Mouse (Mus musculus) frontal cortex, adult (tissue): Measurements from ENCODE around the gene Ring1.
"Not testable (repeated sequence)": the region's sequence is repeated elsewhere in the genome, so short reads cannot be mapped to it uniquely, and the experiment has no call there.

Source experiments
- ATAC-seq: cut with Nextera tagmentation; 2 replicates; pipeline ENCODE4 v1.9.2; 2017; ENCODE audit warnings: mild to moderate bottlenecking, moderate library complexity, mixed read lengths; ENCODE audit not compliant: low TSS enrichment

Gene Ring1

DNA sequence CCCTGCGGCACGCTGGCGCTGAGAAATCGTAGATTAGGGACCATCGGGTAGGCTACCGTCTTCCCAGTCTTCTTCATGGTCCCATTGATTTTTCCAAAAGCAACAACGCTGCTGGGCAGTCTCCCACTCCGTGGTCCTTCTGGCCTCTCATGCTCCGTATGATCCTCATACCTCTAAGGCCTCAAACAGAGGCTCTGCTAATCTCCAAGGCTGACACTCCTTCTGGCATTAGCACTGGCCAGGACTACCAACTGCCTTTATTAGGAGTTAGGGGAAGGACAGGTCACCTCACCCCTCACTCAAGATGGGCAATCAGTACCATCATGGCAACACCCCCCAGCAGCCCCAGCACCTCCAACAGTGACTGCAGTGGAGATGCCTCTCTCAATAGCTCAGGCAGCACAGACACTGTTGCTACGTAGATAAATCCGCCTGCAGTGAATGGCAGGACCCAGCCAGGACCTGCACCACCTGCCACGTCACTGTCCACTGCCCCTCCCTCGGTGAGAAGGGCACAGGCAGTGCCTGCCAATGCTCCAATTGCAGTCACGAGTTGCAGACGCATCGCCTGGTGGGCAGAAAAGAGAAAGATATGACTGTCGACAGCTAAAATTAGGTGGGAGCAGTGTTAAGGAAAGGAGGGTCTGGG is 4.1 kb upstream of the Ring1 start:
- no peak for ATAC-seq

DNA sequence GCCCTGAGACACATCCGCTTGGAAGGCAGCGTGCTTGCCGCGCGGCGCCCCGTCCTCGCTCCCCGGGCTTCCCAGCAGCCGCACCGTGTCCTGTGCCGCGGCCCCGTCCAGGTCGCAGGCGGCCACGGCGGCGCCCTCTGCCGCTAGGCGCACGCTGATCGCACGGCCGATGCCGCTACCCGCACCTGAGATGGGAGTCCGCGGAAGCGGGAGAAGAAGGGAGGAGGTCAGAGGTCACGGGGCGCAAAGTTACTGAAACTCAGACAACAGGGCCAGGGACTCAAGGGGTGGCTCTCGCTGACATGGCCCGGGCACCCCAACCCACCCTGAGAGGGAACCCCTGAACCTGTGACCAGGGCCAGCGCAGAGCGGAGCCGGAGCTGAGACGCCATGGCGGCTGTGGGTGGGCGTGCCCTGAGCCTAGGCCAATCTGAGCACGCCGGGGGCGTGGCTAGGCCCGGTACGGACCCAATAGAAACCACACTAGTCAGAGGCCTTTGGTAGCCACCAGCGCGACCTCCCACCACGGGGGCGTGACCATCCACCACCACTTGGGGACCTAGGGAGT is 3.3 kb upstream of the Ring1 start, which contains the start of gene H2-Ke6:
Gene H2-Ke6, minus strand, starts transcription at position 405 of the 568 bp plus-strand sequence.
- peak; percentile 43 for ATAC-seq

DNA sequence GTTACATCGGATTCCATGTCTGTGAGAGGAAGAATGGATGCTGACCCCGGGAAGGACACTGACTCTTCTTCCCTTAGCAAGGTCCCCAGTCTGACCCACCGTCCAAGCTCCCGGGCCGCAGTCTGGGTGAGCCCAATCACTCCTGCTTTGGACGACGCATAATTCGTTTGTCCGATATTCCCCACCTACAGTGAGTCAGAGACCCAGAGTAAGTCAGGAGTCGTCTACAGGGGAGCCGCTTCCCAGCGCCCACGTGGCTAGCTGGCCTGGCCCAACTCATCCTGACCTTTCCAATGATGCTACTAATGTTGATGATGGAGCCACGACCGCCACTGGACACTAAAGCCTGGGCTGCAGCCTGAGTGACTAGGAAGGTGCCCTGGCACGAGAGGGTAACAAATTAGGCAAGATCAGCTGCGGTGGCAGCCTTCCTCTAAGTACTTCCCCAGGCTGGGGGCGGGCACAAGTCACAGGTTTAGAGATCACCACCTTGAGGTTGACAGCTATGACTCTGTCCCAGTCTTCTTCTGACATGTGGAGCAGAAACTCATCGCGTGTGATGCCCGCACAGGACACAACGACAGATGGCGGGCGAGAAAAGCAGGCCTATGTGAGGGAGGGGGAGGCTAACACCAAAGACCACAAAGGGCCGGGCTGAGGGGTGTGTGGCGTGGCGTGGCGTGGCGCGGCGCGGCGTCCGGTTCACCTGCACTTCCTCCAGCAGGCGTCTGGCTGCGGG is 2.6 kb upstream of the Ring1 start:
- no peak for ATAC-seq

DNA sequence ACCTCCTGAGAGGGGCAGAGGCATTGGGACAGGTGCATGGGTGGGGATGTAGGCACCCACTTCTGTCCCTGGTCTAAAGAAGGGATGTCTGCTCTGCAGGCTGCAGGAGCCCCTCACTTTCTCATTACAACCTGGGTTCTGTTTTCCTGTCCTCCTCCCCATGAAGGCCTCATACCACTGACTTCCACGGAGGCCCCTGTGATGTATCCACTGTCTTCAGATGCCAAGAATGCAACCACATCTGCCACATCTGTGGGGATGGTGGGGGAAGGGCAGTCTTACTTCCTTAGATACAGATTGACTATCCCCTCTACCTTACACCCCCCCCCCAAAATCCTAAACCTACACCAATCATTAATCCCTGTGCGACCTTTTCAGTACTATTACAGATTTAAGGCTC is 1.7 kb upstream of the Ring1 start:
- no peak for ATAC-seq

DNA sequence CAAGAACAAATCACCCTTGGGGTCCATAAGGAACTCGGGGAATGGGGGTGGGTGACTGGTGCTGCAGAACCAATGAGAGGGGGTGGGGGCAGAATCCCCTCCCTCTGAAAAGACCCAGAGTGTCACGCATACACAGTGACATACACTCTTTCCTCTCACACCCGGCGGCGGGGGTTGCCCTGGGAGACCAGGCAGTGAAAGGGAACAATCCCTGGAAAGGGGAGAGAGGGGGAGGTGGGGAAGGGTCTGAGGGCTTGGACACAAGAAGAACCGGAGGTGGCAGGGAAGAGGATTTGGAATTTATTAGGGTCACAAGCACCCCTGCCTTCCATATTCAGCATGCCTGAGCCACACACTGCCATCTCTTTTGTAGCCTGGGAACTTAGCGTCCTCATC is 1.3 kb upstream of the Ring1 start:
- no peak for ATAC-seq

DNA sequence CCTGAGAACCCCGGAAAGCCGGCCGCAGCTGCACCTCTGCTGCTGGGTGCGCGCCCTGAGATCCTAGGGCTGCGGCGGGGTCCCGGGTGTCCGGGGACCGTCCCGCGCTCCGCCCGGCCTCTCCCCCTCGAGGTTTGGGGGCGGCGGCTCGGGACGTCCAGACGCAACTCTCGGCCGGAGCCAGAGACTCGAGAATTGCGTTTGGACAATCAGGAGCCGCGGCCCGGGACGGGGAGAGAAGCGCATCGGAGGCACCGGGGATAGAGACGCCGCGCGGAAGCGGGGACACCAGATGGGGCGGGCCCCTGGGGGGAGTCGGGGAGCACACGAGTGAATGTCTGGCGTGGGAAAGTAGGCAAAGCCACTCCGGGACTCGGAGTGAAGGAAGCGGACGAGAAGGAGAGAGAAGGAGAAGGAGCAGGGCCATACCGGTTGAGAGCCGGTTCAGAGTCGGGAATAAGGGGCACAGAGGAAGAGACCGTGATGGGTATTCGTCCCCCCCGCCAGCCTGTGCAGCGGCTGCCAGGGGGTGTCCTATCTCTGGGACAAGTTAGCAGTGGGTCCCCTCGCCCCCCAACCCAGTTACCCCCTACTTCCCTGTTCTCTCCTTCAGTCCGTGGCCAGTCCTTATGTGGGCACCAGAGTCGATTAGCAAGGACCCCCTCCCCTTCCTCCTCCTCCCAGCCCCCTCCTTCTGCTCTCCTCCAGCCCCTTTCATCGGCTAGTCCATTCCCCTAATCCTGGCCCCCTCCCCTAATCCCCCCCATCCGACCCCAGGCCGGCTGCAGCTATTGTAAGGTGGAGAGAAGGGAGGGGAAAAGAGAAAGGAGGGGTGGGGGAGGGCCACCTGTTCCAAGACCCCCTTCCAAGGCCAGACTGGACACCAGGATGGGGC is 628 bp upstream of the Ring1 start:
- ATAC-seq: no peak

DNA sequence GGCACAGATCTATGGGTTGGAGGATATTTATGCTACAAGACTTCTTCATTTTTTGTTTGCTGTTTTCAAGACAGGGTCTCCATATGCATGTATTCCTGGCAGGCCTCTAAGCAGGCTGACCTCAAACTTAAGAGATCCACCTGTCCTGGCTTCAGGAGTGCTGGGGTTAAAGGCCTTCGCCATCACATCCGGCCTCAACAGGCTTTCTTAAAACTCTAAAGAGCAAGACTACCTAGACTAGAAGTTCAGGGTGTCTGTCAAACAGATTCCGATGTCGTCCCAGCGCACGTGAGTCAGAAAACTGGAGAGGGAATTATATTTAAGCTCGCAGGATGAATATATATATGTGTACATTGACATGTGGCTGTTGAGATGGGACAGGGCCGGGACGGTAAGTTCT is 802 bp downstream of the Ring1 start:
- no peak for ATAC-seq

DNA sequence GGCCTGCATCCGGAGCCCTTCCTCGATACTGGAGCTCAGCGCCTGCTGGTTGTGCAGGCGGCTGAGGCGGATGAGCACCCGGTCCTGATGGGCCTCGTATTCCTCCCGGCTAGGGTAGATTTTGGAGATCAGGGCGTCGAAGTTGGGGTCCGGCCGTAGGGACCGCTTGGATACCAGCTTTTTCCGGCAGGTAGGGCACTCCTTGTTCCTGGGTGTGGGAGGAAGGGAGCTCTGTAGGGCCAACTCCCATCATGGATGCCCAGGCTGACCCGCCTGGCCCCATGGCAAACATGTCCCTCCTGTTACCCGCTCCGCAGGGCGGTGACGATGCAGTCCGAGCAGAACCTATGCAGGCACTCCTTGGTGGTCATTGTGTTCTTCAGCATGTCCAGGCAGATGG is 1.5 kb downstream of the Ring1 start:
- no peak for ATAC-seq

DNA sequence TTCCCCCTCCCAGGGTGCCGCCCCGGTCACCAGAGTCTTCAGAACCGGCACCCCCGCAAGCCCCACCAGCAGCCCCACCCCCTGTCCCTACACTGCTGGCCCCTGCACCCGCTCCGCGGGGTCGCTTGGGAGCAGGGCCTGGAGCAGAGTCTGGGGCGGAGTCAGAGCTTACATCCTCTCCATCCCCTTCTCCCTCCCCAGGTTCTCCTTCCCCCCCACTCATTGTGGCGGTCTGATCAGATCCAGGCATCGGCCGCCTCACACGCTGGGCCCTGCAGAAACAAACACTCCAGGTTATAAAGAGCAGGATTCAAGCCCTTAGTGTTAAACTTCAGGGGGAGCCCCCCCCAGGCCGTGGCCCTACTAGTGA is 2.1 kb downstream of the Ring1 start:
- ATAC-seq: no peak

DNA sequence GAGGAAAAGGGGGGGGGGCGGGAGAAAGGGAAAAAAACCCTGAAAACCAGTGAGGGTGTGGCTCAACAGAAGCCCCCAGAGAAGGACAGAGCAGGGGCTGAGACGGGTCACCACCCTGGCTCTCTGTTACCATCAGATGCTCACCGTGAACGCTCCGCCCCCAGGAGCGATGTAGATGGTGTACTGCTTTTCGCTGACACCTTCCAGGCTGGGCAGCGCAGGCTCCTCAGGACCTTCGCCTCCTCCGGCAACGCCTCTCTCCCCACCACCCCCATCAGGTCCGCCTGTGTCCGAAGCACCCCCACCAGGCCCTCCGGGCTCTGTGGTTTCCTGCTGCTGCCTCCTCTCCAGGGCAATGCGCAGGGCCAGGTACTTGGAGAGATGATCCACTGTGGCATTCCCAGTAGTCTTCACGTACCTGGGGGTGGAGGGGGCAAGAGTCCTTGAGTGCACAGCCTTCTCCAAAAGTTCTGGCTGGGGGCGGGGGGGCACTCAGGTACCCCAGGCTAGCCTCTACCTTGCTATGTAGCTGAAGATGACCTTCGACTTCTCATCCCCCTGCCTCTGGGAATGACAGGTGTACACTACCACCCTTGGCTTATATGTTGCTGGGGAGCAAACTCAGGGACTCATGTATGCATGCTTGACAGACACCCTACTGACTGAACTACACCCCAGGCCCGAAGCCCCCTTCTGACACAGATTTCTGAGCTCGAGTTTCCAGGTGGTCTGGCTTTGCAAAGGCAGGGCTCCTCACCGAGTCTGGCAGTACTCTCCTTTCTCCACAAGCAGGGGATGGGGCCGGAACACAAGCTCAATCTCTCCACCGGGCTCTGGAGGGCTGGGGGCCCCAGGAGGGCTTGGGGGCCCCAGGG is 2.7 kb downstream of the Ring1 start:
- ATAC-seq: no peak

DNA sequence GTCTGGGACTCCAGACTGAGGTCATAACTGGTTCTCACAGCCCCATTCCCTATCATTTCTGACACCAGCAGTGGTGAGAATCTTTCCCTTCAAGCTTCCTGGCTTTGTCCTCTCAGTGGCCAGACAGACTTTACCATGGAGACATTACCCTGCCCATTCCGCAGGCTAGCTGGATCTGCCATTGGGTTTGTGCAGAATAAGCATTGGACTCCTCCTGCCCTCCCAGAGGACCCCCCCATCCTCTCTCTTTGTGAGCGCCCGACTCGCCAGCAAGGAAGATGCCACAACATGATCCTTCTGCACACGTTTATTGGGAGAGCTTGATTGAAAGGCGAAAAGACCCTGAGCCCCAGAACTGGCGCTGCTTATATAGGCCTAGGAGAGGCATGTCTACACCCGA is 11.0 kb downstream of the Ring1 start:
- ATAC-seq: no peak

DNA sequence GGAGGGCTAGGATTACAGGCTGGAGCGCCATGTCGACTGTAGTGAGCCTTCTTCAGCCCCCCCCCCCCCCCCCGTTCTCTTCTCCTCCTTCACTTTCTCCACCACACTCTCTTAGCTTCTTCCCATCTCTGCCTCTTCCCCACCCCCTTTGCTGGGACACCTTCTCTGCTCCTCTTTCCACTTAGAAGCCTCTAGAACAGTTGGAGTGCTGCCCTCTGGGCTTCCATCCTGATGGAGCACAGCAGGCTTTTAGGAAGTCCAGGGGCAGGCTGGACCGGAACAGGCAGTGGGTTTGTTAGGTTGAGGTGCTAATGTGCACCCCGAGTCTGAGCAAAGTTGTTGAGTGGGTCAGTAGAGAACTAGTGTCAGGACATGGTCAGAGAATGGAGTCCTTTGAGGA is 14.3 kb downstream of the Ring1 start:
- no peak for ATAC-seq

DNA sequence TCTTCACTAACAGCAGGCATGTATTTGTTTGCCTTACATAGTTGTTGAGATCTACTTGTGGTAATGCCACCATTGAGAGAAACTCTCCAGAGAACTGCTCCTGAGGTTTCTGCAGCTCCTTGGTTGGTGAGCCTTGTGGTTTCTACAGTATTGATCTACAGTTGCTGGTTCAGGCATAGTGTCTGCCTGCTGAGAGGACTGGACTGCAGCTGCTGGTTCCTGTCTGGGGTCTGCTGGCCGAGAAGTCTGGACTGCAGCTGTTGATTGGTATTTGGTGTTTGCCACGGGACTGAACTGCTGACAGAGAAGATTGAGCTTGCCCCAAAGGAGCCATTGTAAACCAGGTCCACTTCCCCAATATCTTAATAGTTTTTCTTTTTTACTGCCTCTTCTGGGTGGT is 17.9 kb downstream of the Ring1 start:
- no peak for ATAC-seq

DNA sequence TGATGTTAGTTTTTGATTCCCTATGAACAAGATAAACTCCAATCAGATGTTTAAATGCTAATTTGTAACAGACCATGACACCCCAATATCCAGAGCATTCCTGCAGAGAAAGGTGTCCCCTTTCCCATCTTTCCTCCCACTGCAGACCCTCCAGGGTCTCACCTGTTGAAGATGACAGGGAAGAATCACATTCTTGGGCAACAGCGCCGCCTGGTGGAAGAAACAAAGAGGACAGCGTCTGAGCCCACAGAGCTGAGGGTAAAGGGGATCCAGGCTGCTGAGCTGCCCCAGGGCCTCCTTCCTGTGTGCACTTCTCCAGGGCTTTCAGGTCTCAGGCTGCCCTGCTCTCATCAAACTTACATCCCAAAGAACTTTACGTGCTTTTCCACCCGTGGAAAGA is 21.1 kb downstream of the Ring1 start:
- no peak for ATAC-seq

DNA sequence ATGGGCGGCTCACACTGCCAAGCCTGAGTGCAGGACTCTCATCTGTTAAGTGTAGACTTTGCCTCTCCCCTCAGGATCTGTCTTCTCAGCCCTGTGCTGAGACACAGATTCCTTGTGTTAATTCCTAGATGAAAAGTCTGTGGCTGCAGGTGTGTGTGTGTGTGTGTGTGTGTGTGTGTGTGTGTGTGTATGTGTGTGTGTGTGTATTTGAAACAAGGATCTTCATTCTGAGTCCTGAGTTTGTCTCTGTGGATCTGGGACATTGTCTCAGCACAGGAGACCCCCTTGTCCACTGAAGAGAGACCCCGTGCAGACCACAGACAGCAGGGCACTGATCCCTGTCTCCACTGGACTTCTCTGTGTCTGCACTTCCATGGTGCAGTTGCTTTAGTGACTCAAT is 23.7 kb downstream of the Ring1 start:
- not testable (repeated sequence) for ATAC-seq

DNA sequence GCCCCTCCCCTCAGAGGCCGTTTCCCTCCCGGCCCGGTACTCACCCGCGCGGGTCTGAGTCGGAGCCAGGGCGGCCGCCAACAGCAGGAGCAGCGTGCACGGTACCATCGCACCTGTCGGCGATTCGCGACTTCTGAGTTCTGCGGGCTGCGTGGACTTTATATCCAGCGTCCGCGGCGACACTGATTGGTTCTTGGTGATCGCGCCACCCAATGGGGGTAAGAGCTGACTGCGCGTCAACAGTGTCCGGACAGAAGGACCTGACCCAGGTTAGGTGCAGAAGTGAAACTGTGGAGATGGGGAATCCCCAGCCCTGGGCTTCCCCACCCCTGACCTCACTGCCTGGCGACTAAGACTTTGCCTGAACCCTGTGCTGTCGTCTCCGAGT is 24.3 kb downstream of the Ring1 start, which contains the start of gene H2-K1:
Gene H2-K1, minus strand, starts transcription at position 198 of the 388 bp plus-strand sequence.
- peak; percentile 97 for ATAC-seq

DNA sequence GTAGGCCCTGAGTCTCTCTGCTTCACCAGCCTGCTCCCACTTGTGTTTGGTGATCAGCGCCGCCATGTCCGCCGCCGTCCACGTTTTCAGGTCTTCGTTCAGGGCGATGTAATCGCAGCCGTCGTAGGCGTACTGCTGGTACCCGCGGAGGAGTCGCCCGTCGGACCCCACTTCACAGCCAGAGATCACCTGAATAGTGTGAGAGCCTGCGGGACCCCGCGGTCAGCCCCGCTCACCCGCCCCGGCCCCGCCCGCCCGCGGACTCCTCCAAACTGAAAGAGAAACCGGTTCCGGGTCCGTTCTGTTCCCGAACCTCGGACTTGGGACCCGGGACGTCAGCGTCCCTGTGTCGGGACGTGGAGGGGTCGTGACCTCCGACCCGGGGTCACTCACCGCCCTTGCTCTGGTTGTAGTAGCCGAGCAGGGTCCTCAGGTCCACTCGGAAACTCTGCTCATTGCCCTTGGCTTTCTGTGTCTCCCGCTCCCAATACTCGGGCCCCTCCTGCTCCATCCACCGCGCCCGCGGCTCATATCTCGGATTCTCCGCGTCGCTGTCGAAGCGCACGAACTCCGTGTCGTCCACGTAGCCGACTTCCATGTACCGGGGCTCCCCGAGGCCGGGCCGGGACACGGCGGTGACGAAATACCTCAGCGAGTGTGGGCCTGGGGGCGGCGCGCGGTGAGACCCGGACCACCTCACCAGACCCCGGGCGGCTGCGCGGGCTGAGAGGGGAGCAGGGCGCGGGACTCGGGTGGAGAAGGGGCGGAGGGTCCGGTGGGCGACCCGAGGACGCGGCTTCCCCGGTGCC is 24.9 kb downstream of the Ring1 start:
- ATAC-seq: no peak

DNA sequence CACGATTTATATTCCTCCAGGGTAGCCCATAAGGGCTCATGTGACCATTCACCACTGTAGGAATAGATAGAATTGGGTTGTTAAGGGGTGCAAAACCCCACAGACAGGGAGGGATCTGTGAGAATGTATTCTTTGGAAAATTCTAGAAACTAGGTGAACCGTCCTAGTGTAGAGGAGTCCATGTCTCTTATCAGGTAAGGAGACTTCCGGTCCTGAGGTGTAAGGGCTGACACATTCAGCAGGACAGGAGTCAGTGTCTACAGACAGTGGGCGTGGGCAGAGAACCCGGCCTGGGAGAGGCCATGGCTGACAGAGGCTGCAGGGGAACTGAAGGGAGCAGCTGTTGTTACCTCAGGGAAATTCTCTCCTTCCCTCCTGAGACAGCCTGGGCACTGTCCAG is 25.8 kb downstream of the Ring1 start:
- ATAC-seq: not testable (repeated sequence)

DNA sequence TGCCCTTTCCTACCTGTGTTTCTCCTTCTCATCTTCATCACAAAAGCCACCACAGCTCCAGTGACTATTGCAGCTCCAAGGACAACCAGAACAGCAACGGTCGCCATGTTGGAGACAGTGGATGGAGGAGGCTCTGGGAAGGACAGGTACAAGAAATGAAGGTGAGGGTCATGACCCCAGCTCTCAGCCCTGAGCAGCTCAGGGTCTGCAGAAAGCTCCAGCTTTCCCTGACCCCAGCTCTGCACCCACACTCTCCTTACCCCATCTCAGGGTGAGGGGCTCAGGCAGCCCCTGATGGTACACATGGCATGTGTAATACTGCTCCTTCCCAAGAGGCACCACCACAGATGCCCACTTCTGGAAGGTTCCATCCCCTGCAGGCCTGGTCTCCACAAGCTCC is 27.5 kb downstream of the Ring1 start:
- not testable (repeated sequence) for ATAC-seq

DNA sequence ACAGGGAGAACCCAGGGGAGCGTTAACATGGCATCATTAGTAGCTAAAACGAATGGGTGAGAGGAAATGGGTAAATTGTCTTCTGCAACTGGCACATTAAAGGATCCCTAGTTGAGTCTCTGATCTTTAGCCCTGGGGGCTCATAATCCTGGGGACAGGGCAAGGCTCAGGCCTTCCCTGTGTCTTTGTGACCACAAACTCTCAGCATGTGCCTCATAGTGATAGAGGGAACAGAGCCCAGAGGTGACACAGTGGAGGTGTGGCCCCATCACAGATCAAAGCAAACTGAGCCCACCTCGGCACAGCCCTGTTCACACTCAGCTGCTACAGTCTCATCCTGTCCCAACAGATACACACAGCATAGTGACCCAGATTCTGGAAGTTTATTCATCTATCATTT is 28.8 kb downstream of the Ring1 start:
- ATAC-seq: no peak
